Comparison of ENCODE assay signal across 8 mouse cellular contexts in the genomic region with DNA sequence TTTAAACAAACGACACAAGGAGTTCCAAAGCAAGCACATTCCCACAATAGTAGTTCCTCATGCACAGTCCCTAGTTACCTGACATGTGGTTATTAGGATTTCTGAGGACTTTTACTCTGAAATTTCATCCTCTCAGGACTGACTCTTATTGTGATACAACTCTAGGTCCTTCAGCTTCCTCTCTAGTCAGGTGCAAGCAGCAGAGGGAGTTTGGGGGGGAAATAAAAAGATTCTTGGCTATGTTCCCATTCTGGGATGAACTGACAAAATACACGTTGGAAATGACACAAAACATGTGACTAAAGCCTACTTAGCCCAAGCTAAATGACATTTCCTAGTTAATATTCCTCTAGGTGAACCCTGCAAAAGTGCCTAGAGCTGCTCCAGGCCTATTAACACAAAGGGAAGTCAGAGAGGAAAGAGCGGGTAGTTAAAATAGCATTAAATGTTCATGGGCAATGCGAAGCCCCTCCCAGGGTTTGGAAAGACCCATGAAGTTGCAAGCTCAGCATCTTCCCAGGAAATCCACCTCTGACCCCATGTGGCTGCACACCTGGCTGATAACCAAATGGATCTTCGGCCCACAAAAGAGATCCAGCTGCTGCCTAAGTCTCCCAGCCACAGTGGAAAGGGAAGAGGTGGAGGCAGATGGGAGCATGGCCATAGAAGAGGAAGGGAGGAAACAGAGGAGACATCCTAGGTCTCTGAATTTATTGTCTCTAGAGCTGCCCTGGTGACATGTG. TPM values are rescaled to one million over a fixed set of nuclear protein-coding genes. Genes with fewer than 3 reads are reported as not detected.
DNase-seq lines count a peak whose midpoint lies in the region; ATAC-seq and TF ChIP-seq lines count a peak whose summit lies in the region.

No protein-coding gene starts in this region.

- H3K9me3 ChIP-seq in embryonic facial prominence, embryonic 11.5 days (replicated peaks; ENCODE audit: control insufficient read depth, low read length): no peaks in the 10 kb centered on the region
- H3K9me3 ChIP-seq in embryonic facial prominence, embryonic 10.5 days: peaks cover 18% of the 10 kb centered on the region; the same call in 1 of the 2 replicates
- peaks cover 10% of the 10 kb centered on the region; the same call in 1 of the 2 replicates for H3K9me3 ChIP-seq in midbrain, embryonic 14.5 days (ENCODE audit: control insufficient read depth, low read length)
- H3K9me3 ChIP-seq in midbrain, postnatal 0 days (ENCODE audit: low read length): no peaks in the 10 kb centered on the region
- H3K9me3 ChIP-seq in stomach, embryonic 14.5 days (ENCODE audit: control insufficient read depth, low read depth, low read length): peaks cover 6% of the 10 kb centered on the region; the same call in 1 of the 2 replicates

- H3K36me3 ChIP-seq in embryonic facial prominence, embryonic 11.5 days (replicated peaks; ENCODE audit: control insufficient read depth, insufficient read depth, low read depth, low read length): no peaks in the 10 kb centered on the region
- no peaks in the 10 kb centered on the region for H3K36me3 ChIP-seq in embryonic facial prominence, embryonic 10.5 days (replicated peaks)
- no peaks in the 10 kb centered on the region for H3K36me3 ChIP-seq in midbrain, embryonic 14.5 days (ENCODE audit: control insufficient read depth, insufficient read depth, low read length)
- no peaks in the 10 kb centered on the region for H3K36me3 ChIP-seq in midbrain, postnatal 0 days (ENCODE audit: insufficient read depth, low read length)
- H3K36me3 ChIP-seq in stomach, embryonic 14.5 days (ENCODE audit: control insufficient read depth, insufficient read depth, low read length): no peaks in the 10 kb centered on the region

- DNase-seq in embryonic facial prominence, embryonic 11.5 days (ENCODE audit: low spot score): peak; percentile 26
- DNase-seq in embryonic facial prominence, embryonic 10.5 days (ENCODE audit: low spot score): no peak
- peak; percentile 40 for DNase-seq in midbrain, embryonic 14.5 days
- no peak for DNase-seq in midbrain, postnatal 0 days (ENCODE audit: low spot score)
- DNase-seq in kidney, adult 8-10 months: peak; percentile 68 to 90
- no peak for DNase-seq in right cerebral cortex, postnatal 36 days (ENCODE audit: low spot score in 2 of 2)
- no peak for DNase-seq in ovary, postnatal 10 days (ENCODE audit: low spot score)

- H3K27me3 ChIP-seq in embryonic facial prominence, embryonic 11.5 days (ENCODE audit: control insufficient read depth, insufficient read depth, low read length): no peaks in the 10 kb centered on the region
- no peaks in the 10 kb centered on the region for H3K27me3 ChIP-seq in embryonic facial prominence, embryonic 10.5 days (replicated peaks; ENCODE audit: low read depth, poor library complexity, severe bottlenecking)
- no peaks in the 10 kb centered on the region for H3K27me3 ChIP-seq in midbrain, embryonic 14.5 days (ENCODE audit: control insufficient read depth, insufficient read depth, low read length)
- no peaks in the 10 kb centered on the region for H3K27me3 ChIP-seq in midbrain, postnatal 0 days (ENCODE audit: insufficient read depth, low read length)
- no peaks in the 10 kb centered on the region for H3K27me3 ChIP-seq in stomach, embryonic 14.5 days (ENCODE audit: control insufficient read depth, insufficient read depth, low read length)

- no peak for TF ChIP-seq CTCF in midbrain, postnatal 0 days (IDR thresholded peaks at IDR 0.05)

- no peak overlapping the region for H3K27ac ChIP-seq in embryonic facial prominence, embryonic 11.5 days (replicated peaks; ENCODE audit: low read depth, low read length)
- H3K27ac ChIP-seq in embryonic facial prominence, embryonic 10.5 days (replicated peaks): no peak overlapping the region; the same call in 1 of the 2 replicates
- no peak overlapping the region for H3K27ac ChIP-seq in midbrain, embryonic 14.5 days (replicated peaks; ENCODE audit: low read depth, low read length)
- H3K27ac ChIP-seq in midbrain, postnatal 0 days (ENCODE audit: low read depth, low read length): no peak overlapping the region
- peak overlapping the region; percentile 34 for H3K27ac ChIP-seq in stomach, embryonic 14.5 days (ENCODE audit: low read length)

- H3K4me2 ChIP-seq in embryonic facial prominence, embryonic 11.5 days (ENCODE audit: low read depth, low read length): no peak overlapping the region
- H3K4me2 ChIP-seq in midbrain, embryonic 14.5 days (ENCODE audit: low read length): no peak overlapping the region
- H3K4me2 ChIP-seq in midbrain, postnatal 0 days (ENCODE audit: low read depth, low read length, poor library complexity, severe bottlenecking): no peak overlapping the region
- H3K4me2 ChIP-seq in stomach, embryonic 14.5 days (replicated peaks; ENCODE audit: low read depth, low read length): no peak overlapping the region

- H3K4me1 ChIP-seq in embryonic facial prominence, embryonic 11.5 days (ENCODE audit: control insufficient read depth, insufficient read depth, low read length): no peaks in the 10 kb centered on the region
- H3K4me1 ChIP-seq in embryonic facial prominence, embryonic 10.5 days: peaks cover 7% of the 10 kb centered on the region
- no peaks in the 10 kb centered on the region for H3K4me1 ChIP-seq in midbrain, embryonic 14.5 days (ENCODE audit: control insufficient read depth, insufficient read depth, low read length)
- H3K4me1 ChIP-seq in midbrain, postnatal 0 days (ENCODE audit: insufficient read depth, low read length): no peaks in the 10 kb centered on the region
- no peaks in the 10 kb centered on the region; the same call in 1 of the 2 replicates for H3K4me1 ChIP-seq in stomach, embryonic 14.5 days (ENCODE audit: control insufficient read depth, insufficient read depth, low read length)

- WGBS in embryonic facial prominence, embryonic 11.5 days: 60% methylated on average over 5 of the region's 5 CpGs
- WGBS in embryonic facial prominence, embryonic 10.5 days: 67% methylated on average over 5 of the region's 5 CpGs
- whole genome bisulfite sequencing in midbrain, embryonic 14.5 days: 67% methylated on average over 5 of the region's 5 CpGs
- 59% methylated on average over 5 of the region's 5 CpGs for WGBS in midbrain, postnatal 0 days
- WGBS in stomach, embryonic 14.5 days: 14% methylated on average over 5 of the region's 5 CpGs

- no peak overlapping the region for H3K4me3 ChIP-seq in embryonic facial prominence, embryonic 11.5 days (ENCODE audit: low read depth, low read length)
- no peak overlapping the region for H3K4me3 ChIP-seq in embryonic facial prominence, embryonic 10.5 days
- H3K4me3 ChIP-seq in midbrain, embryonic 14.5 days (replicated peaks; ENCODE audit: low read depth, low read length): no peak overlapping the region
- no peak overlapping the region for H3K4me3 ChIP-seq in midbrain, postnatal 0 days (ENCODE audit: low read depth, low read length)
- no peak overlapping the region for H3K4me3 ChIP-seq in stomach, embryonic 14.5 days (ENCODE audit: low read depth, low read length)

- no peak overlapping the region for H3K9ac ChIP-seq in embryonic facial prominence, embryonic 11.5 days (replicated peaks; ENCODE audit: low read length)
- H3K9ac ChIP-seq in midbrain, embryonic 14.5 days (replicated peaks; ENCODE audit: low read length): no peak overlapping the region
- H3K9ac ChIP-seq in midbrain, postnatal 0 days (replicated peaks; ENCODE audit: low read length, poor library complexity, severe bottlenecking): no peak overlapping the region
- no peak overlapping the region for H3K9ac ChIP-seq in stomach, embryonic 14.5 days (replicated peaks; ENCODE audit: low read depth, low read length)

- no peak for ATAC-seq in embryonic facial prominence, embryonic 11.5 days (replicated peaks; ENCODE audit: insufficient number of reproducible peaks, low FRiP score, low TSS enrichment, low read depth)
- ATAC-seq in midbrain, embryonic 14.5 days (ENCODE audit: low FRiP score, low TSS enrichment): no peak
- ATAC-seq in midbrain, postnatal 0 days (ENCODE audit: low FRiP score): no peak
- peak; percentile 78; the same call in 1 of the 2 replicates for ATAC-seq in stomach, embryonic 14.5 days (ENCODE audit: insufficient number of reproducible peaks, insufficient read depth, low FRiP score, low read depth)

RNA-seq across cellular contexts. Expression of gene Klf3, which starts 49.6 kb away (rescaled TPM):
- polyA plus RNA-seq in embryonic facial prominence, embryonic 11.5 days (2014; fragmentation: Nextera tagmentation; extraction: Ambion mirVana): 31.5 and 34.6 TPM in 2 replicates
- 55.0 and 55.2 TPM in 2 replicates for polyA plus RNA-seq in embryonic facial prominence, embryonic 10.5 days (2016; fragmentation: Nextera tagmentation; extraction: Ambion mirVana)
- polyA plus RNA-seq in midbrain, embryonic 14.5 days (2014; fragmentation: Nextera tagmentation; extraction: Ambion mirVana): 19.2 and 25.3 TPM in 2 replicates
- total RNA-seq in midbrain, postnatal 0 days (2014; rRNA removed): 12.3 and 14.9 TPM in 2 replicates
- polyA plus RNA-seq in midbrain, postnatal 0 days (2015; fragmentation: Nextera tagmentation; extraction: Ambion mirVana): 26.7 and 28.9 TPM in 2 replicates
- polyA plus RNA-seq in stomach, embryonic 14.5 days (2014; fragmentation: Nextera tagmentation; extraction: Ambion mirVana): 106 and 115 TPM in 2 replicates

Comparison
In these comparisons a context has a peak if more than half of its experiments do, and no peak if none do; other contexts are left out.
1. DNase-seq: peak in embryonic facial prominence, embryonic 11.5 days (single experiment), midbrain, embryonic 14.5 days (single experiment) and kidney, adult 8-10 months (2 of 2); none in embryonic facial prominence, embryonic 10.5 days (single experiment), midbrain, postnatal 0 days (single experiment), right cerebral cortex, postnatal 36 days (0 of 2) and ovary, postnatal 10 days (single experiment).